Mouse (Mus musculus): ENCODE measurements at regions not wholly inside any gene's neighbourhood (a gene's known extent, or its start where the extent isn't known, plus 50 kb on each side); places are given as distances from the start of the nearest gene placed in this dataset.

DNA sequence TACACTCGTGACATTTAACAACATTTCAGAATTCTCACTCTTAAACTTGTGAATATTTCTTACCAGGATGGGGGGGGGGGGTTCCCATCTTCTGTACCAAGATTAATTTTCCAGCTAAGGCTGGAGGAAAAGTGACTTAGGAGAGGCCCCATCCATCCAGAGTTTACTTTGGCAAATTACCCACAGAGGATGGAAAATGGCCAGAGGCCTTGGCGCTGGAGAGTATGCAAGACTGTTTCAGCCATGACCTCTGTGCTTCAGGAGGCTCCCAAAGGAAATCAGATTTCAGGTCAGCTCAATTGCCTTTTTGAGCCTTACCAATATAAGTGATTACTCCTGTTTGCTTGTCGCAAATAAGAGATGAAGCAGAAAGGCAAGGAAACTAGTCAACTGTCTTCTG lies 143.4 kb upstream of the F930015N05Rik start:
- DNase-seq, result peak; percentile 43

DNA sequence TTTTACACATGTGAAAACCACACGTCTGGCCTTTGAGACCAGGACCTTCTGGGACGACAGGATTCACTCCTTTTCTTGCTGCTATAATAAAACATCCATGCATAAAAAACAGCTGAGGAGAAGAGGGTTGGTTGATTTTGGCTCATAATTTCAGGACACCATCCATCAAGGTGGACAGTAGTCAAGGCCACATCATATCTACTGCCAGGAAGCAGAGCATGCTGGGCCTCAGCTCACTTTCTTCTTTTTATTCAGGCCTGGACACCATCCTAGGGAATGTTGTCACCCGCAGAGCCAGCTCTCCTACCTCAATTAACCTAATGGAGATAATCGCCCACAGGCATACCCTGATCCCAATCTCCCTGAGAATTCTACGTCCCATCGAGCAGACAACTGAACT lies 149.6 kb upstream of the F930015N05Rik start:
- no peak for DNase-seq

DNA sequence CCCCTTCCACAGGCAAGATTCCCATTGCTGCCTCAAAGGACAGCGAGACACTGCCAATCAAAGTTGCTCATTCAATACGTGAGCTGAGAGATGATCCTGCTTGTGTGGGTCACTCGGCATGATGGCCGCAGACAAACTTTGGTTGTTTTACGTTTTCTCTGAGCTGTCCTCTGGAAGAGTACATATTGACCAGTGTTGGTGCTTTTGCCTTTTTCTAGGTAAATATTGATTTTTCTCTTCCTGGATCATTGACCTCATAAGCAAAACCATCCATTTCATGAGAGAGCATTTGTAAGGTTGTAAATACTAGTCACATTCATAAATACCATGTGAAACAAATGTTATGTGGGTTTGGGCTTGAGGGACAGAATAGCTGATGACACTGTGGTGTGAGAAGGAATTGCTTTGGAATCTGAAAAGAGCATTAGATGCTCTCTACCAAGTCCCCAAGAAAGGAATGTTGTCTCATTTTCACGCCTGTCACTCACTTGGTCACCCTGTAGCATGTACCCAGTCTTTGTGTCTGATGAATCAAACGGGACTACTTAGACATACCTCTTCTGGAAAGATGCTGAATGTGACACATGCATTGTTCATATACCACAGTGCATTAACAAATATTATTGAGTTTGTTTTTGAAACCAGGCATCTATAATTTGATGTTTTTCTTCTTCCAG lies 150.7 kb upstream of the F930015N05Rik start:
- DNase-seq, result no peak

DNA sequence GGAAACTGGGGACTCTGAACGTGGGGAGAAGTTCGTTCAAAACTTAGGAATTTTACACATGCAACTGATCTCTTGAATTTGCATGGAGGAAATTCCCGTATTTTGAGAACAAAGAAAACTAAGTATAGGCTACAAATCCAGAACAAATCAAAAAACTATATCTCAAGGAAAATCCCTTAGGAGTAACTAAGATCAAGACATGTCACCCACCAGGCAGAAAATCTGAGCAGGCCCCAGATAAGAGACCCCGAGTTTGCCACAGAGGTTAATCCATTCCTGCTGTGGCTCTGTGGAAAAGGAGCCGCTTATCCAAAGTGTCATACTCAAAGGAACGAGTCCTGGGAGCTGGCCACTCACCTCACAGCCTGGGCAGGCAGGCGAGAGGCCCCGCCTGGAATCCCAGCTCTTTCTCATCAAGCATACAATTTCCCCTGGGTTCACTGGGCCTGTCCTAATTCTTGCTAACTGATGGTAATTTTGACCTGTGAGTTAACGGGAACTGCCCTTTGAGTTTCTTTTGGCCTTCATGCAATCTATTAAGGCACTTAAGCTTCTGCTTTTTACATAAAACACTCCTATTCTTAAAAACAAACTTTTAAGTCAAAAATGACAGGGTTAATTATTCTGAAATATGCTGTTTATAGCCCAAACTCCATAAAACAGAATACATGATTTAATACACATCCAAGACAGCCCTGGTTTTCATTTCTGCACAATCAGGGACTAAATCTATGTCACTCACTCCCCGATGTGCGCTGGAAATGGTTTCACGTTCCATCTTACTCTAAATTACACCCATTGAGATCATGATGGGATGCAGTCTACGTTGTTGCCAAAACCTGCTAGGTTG lies 151.5 kb upstream of the F930015N05Rik start:
- peak; percentile 9 for DNase-seq

DNA sequence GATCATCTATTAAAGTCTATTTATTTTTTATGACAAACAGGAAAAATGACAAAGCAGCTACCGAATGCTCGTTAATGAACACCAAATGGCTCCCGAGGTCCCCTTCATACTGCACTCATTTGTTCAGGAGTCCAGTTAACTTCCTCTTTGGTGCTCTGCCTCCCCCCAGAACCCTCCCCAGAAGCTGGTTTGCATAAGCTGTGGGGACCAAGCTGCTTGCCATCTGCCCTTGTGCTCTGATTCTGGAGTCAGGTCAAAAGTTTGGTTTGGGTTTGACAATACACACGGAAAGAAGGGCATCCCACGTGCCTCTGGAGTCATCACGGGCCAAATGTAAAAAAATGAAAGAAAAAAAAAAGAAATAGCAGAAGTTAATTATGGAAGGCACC lies 152.1 kb upstream of the F930015N05Rik start:
- DNase-seq, result no peak

DNA sequence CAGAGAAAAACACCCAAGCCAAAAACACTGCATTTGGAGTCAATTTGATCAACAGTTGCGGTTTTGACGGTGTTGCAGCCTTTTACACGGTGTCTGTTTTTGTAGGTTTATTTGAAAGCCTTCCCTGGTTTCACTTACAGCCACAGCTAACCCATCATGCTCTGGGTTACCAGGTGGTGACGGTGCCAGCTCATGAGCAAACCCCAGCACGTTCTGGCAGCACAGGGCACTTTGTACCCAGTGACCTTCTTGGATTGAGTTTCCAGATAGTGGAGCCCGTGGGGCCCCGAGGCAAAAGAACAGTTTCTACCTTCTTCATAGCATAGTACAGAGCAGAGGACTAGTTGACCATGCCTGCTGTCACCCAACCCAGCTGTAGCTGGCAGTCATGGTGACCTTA lies 152.6 kb upstream of the F930015N05Rik start:
- peak; percentile 51 for DNase-seq

DNA sequence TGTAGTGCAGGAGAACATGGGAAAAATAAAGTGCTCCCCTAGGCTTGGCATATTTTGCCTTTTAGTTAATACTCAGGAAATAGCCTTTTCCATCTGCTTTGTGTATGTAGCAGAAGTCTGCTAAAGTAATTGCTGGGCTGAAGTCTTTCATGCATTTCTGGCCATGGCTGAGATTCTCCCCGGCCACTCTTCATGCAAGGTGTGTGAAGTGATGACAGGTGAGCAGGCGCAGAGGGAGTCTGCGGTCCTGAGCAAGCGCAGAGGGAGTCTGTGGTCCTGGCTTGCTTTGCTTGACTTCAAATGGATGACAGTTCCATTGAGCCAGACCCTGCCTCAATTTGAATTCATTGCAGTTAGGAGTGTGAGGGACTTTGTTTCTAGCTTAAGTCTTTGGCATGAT lies 153.6 kb upstream of the F930015N05Rik start:
- DNase-seq, result no peak

DNA sequence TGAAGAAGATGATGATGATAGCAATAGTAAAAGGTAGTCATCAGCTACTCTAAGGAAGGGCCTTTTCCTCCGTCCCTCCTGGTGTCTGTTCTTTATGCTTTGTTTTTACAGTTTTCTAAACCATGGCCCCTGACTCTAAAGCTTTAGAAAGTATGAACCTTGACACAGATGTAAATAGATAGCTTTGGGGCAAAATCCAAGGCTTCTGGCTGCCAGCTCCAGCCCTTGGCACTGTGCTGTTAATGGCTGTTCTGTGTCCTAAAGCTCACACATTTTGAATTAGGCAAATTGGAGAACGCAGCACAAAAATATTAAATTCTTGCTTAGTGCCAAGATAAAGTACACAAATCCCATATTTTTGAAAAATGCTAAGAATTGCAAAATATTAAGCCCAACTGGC lies 155.8 kb upstream of the F930015N05Rik start:
- no peak for DNase-seq

DNA sequence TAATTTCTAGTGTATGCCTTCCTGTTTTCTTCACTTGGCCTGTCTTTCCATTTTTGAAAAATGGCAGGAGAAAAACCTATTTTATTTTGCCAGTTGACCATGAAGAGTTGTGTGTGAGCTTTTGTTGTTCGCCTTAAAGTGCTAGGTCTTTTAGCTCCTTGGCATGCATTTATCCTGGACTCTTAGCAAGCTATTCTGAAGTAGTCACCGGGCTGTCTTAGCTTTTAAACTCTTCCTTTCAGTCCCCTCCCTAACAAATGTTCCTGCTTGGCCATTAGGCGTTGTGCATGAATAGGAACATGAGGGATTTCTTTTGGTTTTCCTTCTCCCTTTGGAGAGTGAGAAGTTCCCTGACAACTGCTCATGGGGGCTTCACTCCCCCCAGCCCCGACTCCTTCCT lies 160.9 kb upstream of the F930015N05Rik start:
- no peak for DNase-seq

DNA sequence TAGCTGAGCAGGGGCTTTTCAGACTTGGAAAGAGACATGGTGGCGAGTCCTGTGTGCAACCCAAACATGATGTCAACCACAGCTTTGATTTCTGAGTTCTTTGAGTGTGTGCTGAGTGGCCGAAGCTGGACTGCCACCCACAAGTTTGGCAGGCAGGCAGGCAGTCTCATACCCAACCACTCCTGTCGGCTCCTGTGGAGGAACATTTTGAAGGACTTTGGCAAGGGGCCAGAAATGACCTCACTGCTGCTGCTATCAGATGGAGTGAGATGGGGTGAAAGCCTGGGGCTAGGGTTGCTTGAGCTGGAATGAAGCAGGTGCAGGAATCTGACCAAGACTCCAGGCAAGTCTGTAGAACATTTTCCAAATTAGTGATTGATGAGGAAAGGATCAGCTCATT lies 162.7 kb upstream of the F930015N05Rik start:
- peak; percentile 83 for DNase-seq

DNA sequence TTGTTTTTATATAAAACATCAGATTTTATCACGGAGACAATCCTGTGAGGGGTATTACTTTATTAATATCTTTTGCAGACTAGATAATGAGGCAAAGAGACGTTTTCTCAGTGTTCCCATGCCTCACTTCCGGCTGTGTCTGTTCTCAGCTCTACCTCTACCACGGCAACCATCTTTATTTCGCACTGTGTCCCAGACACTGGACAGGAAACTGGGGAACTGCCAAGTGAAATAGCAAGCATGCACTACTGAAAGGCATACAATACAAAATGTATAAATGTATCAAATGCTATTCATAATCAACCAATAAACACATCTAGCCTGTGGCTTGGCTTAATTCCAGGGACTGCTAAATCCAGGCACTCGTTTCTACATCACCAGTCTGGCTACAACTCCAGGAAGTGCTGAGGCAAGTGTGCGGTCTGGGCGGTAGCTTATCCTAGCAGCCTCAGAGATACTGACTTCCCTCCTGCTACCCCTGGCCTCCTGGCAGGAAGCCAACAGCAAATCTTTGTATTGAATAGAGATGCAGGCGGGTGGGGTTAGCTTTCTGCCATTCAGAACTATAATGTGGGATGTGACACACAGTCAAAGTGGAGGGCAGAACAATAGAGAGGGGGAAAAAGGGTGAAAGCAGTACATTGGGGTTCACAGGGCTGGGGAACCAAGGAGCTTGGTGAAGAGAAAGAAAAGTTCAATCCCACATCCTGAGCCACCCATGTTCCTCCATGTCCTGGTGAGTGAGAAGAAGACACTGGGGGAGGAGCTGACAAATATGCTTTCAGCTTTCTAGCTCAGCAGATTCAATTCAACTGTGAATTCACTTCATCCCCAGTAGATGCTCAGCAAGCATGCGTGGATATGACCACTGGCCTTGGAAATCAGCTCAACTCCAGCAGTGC lies 164.0 kb upstream of the F930015N05Rik start:
- peak; percentile 15 for DNase-seq

DNA sequence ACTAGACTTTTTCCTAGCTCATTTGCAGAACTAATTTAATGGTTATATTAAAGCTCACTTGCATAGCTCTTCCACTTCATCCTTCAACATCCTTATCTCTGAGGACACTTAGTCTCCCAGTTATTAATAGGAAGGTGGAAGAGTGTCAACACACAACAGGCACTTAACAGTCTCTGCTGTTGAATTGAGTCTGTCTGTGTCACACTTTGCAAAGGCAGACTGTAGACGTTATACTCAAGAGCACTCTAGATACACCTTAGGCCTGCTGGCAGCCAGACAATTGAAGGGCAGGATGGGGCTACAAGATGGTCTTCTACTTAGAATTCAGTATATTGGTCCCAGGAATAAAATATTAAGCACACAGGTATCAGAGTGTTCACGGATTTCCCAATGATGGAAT lies 172.6 kb upstream of the F930015N05Rik start:
- no peak for DNase-seq

DNA sequence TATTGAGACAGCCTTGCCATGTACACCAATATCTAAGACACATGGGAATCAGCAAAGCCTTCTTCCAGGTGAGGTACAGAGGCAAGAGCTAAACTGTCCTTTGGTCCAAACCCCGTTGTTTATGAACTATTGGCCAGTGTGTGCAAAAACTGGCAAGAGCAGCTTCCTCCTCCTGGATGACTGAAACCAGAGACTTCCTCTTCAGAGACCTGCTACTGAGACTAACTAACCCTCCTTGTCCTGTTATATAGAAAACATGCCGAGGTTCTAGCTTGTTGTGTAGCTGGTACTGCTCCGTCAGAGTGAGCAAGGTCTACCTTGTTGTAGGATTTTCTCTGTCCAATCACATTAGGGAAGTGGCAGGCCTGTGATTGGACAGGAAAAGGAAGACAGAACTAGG lies 174.3 kb upstream of the F930015N05Rik start:
- DNase-seq, result no peak

DNA sequence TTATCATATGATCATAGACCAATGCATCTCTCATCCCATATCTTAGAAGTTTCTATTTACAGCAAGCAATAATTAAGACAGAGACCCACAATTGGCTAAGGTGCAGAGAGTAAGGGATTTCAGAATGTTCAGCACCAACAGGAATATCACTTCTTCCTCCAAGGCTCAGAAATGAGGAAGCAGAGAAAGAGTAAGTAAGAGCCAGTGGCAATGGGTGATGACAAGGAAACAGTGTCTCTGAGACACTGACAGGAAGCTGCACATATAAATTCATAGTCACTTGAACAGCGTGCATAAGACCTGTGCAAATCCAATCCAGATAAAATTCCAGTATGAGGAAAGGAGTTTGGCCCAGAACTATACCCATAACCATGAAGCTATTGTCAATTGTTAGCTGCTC lies 178.7 kb upstream of the F930015N05Rik start:
- DNase-seq, result no peak

DNA sequence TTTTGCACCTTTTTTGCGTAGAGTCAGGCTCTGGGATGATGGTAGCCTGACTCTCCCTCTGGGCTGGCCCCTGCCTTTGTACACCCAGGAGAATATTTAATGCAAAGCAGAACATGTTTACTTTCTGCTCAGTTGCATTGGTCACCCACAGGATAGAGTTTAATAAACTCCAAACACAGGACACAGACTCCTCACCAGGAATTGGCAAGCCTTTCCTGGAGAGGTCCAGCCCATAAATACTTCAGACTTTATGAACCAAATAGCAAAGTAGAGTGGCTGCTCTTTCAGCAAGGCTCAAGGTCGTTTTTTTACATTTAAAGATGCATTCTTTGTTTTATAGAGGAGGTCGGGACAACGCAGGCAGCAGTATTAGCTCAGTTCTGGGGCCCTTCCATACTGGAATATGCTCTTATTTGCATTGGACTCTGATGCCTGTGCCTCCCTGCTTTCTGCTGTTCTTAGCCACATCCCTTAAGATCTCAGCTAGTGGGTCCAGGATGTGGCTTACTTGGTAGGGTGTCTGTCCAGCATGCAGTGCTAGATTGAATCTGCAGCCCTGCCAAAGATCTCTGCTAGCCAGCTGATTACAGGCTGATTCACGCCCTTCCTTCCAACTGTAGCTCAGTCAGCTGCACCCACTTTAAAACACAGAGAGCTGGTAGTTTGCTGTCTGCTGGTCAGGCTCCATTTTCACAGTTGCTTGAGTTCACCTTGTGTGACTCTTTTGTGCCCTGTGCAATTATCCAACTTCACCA lies 182.4 kb upstream of the F930015N05Rik start:
- DNase-seq, result peak; percentile 55

DNA sequence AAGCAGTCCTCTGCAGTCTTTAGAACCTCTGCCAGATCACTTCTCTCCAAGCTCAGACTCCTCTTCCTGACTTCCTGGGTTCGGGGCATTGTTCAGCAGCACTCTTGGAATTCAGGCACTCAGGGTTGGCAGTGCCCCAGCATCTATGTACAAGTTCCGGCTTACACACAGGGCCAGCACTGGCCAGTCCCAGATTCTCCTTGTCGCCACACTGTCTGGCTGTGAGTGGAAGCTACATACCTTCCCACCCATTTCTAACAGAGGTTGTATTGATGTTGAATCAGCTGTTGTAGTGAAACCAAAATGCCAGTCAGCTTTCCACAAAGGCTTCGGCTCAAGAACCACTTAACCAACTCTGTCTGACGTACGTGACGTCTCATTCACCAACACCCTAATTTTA lies 190.7 kb upstream of the F930015N05Rik start:
- DNase-seq, result no peak

DNA sequence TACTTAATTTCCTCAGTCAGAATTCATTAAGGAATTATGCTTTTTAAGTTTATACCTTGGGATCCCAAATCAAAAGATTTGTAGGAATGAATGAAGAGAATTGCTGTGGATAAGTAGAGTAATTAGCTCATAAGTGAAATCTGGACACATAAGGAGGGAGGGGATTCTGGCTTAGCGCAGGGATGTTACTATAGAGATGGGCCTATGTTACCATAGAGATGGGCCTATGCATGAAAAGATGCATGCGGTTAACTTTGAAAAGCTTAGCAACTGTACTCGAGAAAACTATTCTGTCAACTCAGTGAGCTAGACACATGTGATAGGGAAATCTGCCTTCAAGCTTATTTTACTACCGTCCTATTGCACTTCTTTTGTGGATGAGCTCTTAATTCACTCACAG lies 204.5 kb upstream of the F930015N05Rik start:
- no peak for DNase-seq

DNA sequence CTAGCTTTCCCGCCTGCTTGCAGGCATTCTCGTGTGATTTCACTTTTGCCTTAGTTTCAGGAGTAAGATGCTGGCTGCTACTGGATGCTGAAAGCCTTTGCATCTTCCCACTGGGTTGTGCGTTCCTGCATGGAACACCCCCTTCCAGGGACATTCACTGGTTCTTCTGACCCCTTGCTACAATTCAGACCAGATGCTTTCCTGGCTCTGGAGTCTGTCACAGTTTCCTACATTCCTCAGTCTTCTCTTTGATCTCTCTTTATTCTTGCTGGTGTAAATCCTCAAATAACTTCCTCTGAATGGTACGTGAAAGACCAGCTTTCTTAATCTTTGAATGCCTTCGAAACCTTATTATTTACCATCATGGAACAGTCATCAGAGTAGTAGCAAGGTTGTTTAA lies 206.7 kb upstream of the F930015N05Rik start:
- no peak for DNase-seq

DNA sequence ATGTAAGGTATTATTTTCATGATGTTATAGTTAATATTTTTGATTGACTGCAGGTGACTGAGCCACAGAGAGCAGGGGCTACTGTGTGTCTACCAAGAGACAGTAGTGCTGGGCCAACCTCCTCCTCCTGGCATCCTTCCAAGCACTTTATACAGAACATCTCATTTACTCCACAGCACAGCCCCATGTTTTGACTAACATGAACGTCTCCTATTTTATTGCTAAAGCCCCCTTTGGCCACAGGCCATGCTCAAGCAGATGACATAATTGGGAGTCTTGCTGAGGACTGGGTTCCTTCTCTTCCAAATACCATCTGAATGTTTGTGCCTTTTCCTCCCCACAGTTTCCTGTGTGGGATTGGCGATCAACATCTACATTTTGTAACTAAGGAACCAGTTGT lies 211.5 kb upstream of the F930015N05Rik start:
- DNase-seq, result no peak

DNA sequence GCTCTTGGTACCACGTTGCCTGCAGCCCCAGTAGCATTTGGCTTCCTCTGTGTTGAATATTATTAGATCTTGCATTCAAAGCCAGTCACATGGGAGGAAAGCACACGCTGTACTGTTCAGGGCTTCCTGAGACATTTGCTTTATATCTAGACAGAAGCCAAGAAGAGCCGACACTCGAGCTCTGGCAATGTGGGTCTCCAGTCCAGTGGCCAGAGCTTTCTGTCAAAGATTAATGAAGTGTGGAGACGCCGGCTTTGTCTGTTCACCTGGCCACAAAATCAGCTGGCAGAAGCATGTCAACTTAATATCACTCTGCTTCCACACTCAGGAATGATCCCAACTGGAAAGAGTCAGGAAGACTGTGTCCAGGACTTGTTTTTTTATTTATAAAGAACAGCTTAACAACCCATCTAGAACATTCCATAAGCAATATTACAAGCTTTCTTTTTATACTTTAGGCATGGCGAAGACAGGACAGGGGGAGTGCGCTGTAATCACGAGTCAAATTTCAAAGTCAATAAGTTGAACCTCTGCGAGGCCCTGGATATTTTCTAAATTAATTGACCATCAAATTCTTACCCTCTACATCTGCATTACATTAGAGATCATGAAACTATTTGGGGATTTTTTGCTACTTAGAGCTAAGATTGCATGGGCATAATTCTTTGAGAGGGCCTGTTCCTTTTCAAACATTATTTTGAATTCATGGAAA lies 214.3 kb upstream of the F930015N05Rik start:
- no peak for DNase-seq

DNA sequence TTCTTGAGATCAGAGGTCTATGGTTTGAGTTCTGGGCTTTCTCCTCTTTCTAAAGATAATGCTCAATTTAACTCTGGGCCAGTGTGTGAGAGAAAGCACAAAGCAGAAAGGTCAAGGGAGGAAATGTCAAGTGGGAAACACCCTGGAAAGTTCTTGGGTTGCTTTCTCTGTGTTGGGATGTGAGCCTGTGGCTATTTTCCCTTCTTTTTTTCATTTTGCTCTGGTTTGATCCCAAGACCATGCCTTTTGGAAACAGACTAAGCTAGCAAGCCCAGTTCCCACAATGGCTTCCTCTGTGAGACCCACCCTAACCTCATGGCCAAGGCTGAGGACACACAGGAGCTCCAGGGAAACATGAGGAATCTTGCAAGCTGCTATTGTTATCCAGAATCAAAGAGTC lies 216.4 kb upstream of the F930015N05Rik start:
- no peak for DNase-seq

DNA sequence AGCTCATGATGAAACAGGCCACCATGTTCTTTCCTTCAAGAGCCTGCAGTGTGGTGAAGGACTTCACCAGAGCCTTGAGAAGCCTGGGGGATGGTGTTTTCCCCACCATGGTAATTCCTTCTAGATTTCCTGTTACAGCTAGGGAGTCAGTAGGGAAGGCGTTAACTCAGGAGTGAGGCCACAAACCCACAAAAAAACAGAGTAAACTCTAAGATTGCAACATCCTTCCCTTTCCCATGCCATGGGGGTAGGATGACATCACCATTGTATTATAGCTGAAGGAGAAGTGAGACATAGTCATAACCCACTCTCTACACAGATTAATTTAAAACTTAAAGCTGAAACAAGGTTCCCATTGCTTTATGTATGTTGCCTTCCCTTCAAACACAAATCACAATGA lies 218.7 kb upstream of the F930015N05Rik start:
- DNase-seq, result no peak

Data from kidney, adult 11 months (tissue).